Mouse (Mus musculus): ENCODE results near the gene Wnk4.
A peak's percentile ranks its signal among the peaks of the same experiment; 100 is the strongest.

Gene Wnk4

DNA sequence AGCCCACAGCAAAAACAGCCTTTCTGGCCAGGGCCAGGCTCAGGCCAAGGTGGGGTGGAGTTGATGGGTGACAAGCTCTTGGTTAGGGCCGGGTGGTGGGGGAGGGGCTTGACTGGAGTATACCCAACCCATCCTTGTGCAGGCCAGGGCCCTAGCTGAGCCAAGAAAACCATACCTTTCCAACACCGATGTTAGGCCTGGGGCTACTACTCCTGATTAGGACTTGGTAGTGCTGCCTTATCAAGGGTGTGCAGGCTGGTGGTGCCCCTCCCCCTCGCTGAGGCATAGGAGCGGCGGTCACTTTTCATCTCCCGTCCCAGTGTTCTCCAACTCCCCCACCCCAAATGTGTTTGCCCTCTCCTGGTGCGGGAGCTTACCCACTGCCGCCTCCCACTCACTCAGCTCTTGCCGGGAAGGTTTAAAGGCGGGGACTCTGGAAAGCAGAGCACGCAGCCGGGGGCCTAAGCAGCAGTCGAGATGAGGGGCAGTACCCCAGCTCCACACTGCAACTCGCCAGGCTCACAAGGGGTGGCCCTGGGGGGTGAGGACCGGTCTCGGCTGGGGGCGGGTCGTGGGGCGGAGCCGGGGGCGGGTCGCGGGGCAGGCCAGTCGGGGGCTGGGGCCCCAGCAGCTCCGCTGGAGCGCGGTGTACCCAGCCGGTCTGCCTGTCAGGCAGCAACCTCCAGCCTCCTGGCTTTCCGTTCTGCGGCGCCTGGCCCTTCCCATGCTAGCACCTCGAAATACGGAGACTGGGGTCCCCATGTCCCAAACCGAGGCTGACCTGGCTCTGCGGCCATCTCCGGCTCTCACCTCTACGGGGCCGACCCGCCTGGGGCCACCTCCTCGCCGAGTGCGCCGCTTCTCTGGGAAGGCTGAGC, at the start of gene Wnk4:
Wnk4 (plus strand) TSS at position 620 of the 878 bp plus-strand sequence.
- peak; percentile 58 for DNase-seq (ENCODE audit: low read depth, low spot score)

DNA sequence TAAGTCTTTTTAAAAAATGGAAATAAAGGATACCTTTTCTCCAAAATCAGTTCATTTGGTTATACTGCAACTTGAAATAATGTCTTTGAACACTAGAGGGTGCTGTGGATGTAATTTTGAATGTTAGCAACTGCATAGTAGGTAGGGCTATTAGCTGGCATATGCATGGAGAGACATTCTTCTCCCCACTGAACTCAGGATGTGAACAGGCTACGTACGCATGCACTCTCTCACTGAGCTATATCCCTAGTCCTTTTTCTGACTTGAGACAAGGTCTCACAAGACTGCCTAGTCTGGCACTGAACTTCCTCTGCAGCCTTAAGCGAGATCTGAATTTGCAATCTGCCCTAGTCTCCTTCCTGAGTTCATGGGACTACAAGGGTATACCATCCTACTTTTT, 48.4 kb upstream of the Wnk4 start:
- DNase-seq (ENCODE audit: low read depth, low spot score) = peak; percentile 93

DNA sequence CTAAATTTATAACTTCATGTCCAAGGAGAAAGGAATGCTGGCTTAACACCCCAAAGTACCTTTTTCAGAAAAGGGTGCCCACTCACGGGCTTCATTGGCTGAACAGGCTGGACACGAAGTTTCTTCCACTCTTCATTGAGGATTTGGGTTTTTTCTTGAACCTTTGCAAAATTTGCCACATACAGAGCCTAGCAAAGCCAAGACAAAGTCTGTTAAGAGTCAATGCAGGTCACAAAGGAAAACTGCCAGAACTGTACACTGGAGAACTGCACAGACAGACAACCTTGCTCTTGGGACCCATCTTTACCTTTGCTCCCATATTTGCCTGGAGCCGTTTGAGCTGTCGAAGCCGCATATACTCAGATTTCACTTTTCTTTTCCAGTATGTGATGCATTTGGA, 43.4 kb upstream of the Wnk4 start:
- DNase-seq (ENCODE audit: low read depth, low spot score) = no peak

DNA sequence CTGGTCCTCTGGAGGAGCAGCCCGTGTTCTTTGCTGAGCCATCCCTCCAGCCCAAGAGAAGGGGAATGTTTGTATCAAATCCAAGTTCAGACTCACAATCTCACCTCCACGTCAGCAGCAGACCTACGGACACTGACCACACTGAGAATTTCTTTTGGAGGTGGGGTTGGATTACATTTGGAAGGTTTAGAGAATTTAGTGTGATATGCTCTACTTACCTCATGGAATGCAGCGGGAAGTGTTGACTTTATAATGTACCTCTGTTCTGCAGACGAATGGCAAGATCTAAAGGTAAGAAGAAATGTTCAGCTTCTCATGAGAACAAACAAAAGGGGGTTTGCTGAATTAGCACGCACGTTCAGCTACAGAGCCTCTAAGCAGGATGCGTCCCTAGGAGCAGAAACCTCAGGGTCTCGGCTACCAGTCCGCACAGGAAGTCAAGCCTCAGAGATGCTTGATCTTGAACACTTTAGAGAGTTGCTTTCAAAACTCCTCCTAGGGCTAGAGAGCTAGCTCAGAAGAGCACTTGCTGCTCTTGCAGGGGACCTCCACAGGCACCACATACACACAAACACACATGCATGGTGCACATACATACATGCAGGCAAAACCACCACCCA, 41.8 kb upstream of the Wnk4 start:
- DNase-seq (ENCODE audit: low read depth, low spot score) = no peak

DNA sequence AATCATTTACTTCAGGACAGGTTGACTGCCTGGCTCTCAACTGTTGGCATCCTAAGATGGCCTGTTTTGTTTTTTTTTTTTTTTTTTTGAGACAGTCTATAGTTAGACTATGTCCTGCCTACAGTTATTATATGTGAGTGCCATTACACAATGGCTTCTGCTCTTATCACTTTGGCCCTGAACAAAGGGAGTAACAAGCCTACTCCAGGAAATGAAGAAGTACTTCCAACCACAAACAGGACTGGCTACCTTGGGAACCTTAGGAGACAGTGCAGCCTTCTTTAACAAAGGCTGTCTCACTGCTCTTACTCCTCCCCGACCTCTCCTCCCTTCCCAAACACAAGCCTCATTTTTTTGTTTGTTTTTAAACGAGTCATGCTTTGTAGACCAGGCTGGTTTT, 39.5 kb upstream of the Wnk4 start:
- no peak for DNase-seq (ENCODE audit: low read depth, low spot score)

DNA sequence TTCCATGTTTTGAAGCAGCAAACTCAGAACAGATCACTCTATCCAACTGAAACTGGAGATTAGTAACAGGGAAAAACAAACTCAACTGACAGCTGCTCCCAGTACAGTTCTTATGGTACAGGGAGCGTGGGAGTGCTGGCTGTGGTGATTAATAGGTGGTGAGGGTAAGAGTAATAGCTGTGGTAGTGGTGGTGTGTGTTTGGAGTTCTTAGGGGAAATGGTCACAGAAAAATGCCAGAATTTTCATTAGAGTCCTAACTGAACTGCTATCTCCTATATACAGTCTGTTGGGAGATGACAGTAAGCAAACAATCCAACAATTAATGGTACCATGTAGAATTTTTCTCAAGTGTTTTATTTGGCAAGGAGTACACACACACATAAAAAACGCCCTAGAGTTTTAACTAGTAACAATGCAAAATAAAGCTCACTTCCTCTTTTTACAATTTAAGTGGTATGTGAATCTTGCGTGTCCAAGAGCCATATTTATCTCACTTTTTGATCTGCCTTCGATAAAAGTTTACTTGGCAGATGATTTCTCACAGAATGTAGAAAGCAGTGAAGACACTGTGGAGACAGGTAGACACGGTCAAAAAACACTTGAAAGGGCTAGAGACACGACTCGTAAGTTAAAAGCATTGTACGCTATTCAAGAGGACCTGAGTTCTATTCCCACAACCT, 38.9 kb upstream of the Wnk4 start:
- DNase-seq (ENCODE audit: low read depth, low spot score) = peak; percentile 16

DNA sequence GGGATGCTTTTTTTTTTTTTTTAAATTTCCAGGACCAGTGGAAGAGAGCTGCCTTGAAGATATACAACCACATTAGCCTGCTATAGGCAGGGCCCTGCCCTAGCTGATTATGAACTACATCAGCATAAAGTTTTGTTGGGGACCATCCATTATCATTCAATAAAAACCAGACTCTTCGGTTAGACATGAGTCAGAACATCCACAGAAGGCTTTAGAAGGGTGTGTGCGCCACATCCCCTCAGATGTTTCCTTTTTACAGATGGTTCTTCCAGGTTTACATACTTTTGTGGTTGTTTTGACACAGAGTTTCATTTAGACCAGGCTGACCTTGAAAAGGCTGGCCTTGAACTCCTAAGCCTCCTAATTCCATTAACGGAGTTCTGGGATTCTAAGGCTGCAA, 36.0 kb upstream of the Wnk4 start:
- DNase-seq (ENCODE audit: low read depth, low spot score) = peak; percentile 20

DNA sequence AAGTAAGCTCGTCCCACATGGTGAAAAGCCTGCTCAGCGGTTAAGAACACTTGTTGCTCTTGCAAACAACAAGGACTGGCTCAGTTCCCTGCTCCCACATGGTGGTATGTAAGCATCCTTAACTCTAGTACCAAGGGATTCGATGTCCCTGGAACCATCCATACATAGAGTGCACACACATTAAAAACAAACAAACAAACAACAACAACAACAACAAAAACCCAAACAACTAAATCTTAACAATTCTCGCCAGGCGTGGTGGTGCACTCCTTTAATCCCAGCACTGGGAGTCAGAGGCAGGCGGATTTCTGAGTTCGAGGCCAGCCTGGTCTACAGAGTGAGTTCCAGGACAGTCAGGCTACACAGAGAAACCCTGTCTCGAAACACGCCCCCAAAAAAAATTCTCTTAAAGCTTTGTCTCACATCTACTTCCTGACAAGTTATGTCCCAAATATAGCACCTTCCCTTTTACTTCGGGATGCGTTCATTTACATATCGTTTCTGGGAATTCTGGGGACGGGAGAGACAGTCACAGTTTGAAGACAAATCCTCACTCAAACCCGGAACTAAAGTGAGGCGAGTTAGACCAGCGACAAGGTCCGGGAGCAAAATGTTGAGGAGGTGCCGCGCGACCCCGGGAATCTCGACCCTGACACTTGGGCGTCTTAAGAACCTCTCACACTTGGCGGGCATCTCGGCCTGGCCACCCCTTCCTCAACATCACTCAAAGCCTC, 34.9 kb upstream of the Wnk4 start:
- DNase-seq (ENCODE audit: low read depth, low spot score) = peak; percentile 16

DNA sequence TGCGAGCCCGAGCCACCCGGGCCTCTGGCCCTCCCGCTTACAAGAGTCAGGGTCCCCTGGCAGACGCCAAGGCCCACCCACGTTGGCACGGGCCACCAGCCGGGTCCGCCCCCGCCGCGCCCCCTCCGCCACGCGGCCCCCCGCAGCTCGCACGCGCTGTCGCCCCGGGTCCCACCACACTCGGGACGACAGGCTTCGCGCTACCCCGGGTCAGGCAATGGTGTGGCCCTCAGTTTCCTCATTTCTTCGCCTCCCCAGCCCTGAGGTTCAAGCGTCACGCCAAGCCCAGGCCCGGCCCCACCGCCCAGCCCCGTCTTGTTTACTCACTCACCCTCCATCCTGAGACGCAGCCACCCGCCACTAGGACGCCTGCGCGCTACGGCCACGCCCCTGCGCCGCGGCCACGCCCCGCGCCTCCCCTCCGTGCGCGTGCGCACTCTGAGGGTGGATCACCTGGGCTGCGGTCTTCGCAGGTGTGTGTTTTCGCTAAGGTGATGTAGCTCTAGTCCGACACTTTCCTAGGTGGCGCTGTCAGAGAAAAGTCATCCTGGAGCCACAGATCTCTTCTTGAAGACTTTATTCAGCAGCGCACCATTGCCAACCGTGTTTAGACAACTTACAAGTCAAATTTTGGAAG, 34.2 kb upstream of the Wnk4 start, which contains the start of gene Ezh1:
Ezh1 (minus strand) TSS at position 399 of the 637 bp plus-strand sequence.
- DNase-seq (ENCODE audit: low read depth, low spot score) = peak; percentile 60

DNA sequence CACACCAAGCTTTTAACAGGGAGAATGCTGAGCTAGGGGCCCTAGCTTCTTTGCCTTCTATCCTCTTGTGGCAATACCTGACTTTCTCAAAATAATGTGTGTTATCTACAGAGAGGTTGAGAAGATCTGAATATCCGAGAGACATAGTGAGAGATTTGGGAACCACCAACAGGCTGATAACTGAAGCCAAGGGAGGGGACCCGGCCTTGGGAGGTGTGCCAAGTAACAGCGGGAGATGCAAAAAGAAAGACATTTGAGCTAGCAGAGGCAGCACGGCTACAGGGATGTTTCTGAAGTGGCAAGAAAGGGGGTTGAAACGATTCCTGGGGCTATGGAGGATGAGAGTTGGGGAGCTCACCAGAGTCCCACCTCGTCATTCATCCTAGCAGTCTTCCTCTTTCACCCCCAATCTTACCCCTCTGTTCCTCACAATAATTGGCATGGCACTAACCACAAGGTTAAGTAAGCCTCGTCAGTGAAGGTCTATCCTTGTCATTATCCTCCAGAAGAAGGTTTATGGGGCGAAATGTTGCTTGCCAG, 30.9 kb upstream of the Wnk4 start:
- no peak for DNase-seq (ENCODE audit: low read depth, low spot score)

DNA sequence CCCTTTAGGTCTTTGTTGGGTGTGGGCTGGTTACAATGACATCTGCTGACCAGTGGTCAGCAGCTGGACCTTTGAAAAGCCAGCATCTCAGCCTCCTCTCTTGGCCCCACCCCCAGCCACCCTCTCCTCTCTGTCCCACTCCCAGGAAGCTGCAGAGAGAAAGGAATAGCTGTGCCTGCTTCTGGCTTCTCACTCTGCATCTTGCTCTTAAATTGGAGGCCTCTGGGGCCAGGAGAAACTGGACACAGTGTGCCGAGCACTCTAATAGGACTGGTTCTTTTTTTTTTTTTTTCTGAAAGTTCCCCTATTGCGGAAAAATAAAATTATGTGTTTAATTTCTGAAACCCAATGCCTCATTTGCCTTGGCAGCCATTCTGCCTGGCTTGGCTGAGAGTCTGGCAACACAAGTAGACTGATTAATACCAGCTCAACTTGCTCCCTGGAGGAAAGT, 30.3 kb upstream of the Wnk4 start:
- DNase-seq (ENCODE audit: low read depth, low spot score) = peak; percentile 11

DNA sequence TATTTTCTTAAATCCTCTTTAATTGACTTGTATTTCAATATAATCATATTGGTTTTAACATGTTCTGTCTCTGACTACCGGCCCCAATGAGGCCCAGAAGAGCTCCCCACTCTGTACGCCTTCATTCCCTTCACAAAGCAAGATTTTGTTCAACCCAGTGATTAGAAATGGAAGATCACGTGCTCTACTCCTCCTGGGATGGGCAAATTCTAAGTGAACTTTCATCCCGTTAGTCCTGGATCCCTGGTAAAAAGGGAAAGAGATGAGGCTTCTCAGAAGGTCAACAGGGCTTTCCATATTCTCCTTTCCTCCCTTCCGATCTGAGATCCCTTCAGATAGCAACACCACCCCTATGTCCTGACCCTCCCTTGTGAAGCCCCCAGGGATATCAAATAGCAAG, 29.8 kb upstream of the Wnk4 start:
- no peak for DNase-seq (ENCODE audit: low read depth, low spot score)

DNA sequence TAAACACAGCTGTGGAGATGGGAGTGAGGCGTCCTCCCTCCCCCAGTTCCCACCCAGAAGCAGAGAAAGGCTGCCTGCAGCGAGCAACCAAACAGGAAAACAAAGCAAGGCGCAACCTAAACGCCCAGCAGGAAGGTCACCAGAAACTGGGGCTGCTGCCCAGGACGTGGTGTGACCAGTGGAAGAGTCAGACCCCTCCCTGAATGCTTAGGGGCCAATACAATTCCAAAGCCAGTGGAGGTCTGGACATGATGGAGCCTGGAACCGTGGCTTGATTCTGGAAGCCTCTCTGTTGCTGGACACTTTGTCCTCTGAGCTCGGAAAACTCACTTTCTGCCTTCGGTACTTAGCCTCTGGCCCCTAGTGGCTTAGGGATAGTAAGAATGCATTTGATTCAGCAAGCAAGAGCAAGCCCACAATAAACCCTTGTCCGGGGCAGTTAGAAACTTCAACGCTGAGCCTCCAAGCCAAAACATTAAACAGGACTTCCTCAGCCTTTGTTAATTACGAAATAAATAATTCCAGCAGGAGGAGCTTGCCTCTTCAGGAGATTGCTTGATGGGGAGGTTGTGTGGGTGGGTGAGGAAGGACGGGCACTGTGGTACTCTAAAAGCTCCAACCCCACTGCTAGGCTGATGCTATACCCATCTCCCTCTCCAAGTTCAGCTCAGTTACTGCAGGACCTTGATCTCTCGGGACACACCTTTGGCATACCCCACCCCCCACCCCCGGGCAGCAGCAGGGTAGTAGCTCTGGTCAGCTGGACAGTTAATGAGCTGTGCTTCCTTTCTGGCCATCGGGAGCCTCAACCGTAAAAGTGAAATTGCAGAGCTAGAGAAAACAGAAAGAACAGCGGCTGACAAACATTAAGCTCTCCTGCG, 29.1 kb upstream of the Wnk4 start:
- DNase-seq (ENCODE audit: low read depth, low spot score) = no peak

DNA sequence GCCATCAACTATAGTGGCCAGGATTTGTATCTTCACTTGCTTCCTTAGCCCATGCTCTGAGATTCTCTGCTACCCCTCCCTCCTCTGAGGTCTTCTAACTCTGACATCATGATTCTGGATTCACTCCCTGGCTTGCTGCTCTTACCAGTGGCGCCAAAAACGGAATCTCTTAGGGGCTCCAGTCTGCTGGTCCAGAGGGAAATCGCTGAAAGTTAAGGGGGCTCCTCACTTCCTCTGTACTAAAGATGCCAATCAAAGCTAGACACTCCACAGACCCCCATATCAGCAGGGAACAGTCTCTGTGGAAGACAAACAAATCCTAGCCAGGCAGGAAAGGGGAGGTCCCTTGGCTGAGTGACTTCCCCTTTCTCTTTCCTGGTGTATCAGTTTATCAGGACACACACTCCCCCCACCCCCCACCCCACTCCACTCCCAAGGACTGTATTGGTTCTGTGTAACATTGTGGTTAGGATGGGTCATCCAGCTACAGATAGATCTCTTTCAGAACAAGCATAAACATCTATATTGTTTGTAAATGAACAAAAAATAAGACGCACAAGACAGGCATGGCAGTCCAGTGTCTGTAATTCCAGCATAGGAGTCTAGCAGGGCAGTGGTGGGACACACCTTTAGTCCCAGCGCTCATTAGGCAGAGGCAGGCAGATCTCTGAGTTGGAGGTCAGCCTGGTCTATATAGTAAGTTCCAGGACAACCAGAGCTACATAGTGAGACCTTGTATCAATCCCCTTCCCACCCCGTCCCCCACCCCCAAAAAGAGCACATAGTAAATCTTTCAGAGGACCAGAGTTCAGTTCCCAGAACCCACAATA, 28.1 kb upstream of the Wnk4 start:
- no peak for DNase-seq (ENCODE audit: low read depth, low spot score)

DNA sequence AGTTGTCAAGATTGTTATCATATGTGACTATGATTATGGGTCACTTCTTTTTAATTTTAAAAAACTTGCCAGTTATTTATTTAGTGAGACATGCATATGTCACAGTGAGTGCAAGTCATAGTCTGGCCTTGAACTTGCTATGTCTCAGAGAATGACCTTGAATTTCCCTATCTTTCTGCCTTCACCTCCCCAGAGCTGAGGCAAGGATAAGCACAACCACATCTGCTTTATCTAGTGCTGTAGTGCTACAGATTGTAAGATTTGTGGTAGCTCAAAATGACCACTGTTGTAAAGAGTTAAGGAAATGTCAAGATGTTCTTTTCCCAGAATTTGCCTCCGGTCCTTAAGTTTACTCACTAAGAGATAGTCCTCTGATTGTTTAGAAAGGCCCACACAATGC, 27.1 kb upstream of the Wnk4 start:
- no peak for DNase-seq (ENCODE audit: low read depth, low spot score)

DNA sequence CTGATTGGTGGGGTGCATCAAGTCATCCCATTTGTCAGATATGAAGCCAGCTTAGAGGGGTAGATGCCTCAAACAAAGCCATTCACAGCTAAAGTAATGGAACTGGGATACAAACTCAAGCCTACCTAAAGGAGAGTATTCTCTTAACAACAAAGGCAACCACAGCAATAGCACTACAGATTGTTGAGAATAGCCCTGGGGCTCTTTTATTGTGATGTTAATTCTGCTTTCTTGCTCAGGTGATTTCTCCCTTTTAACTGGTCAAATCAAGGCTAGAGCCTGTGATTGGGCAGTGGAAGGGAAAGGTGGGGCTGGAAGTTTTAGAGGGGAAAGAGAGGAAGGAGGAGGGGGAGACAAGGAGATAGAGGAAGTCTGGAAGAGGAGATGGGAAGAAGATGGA, 26.2 kb upstream of the Wnk4 start:
- no peak for DNase-seq (ENCODE audit: low read depth, low spot score)

DNA sequence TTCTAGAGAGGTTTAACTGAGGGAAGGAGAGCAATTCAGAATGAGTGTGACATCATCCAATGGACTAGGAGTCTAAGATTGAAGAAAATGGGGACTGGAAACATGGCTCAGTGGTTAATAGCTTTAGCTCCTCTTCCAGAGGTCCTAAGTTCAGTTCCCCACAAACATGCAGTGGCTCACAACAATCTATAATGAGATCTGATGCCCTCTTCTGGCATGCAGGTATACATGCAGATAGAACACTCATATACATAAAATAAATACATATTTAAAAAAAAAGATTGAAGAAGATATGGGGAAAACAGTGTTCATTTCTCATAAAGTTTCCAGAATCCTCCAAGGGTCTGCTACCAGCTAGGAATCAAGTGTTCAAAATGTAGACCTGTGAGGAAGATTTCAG, 24.9 kb upstream of the Wnk4 start:
- DNase-seq (ENCODE audit: low read depth, low spot score) = no peak

DNA sequence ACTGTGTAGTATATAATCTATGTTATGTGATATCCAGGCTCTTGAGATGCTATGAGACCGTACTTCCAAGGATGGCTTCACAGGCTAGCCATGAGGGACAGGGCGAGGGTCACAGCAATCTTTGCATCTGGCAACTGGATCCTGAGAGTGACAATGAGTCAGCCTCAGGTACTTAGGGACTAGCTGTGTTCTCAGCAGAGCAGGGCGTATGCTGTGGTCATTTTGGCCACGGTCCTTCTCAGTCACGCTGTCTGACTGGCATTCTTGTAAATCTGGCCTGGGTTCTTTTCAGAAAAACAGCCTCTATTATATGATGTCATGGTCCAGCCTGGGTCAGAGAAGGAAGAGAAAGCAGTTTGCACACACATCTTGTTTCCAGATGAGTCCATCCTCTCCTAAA, 23.6 kb upstream of the Wnk4 start:
- DNase-seq (ENCODE audit: low read depth, low spot score) = no peak

DNA sequence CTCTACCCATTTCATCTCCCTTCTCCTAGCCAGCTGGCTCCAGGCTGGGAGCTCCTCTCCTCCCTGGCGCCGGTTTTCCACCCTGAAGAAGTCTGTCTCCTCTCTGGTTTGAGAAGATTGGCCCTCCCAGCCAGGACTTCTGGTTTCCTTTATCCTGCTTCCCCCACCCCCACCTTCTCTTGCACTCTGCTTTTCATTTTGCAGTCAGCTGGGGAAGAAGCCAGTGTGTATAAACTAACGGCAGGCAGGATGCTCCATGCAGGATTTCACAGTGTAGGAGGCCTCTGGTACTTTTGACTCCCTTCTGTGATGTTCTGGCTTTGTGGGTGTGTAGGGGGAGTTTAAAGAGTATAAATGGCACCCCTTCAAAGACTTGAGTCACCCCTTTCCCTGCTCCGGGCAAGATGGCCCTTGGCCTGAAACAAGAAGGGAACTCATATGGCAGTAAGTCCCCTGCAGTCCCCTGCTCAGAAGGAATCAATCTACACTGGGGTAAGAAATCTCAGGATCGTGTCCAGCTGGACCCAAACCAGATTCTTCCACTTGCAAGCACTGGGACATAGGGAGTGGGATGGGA, 22.2 kb upstream of the Wnk4 start:
- no peak for DNase-seq (ENCODE audit: low read depth, low spot score)
